Mouse (Mus musculus): Measurements from ENCODE around the gene Filip1l. TPM values are rescaled to one million over a fixed set of nuclear protein-coding genes. Genes with fewer than 3 reads are reported as not detected.

The Filip1l gene
- polyA plus RNA-seq, 1 experiment from 2014 or later: 6.6 TPM

- WGBS: 89% methylated on average over 8 of the region's 8 CpGs
- Histone ChIP-seq H3K36me3 (replicated peaks) (no peaks in the 10 kb centered on the region), H3K4me1 (no peaks in the 10 kb centered on the region), H3K4me3 (replicated peaks) (no peak overlapping the region), H3K9ac (no peak overlapping the region), H3K27me3 (no peaks in the 10 kb centered on the region), H3K27ac (no peak overlapping the region), H3K4me2 (no peak overlapping the region), H3K9me3 (no peaks in the 10 kb centered on the region)
- no peak for ATAC-seq (ENCODE audit: low FRiP score)
These were observed 23.9 kb upstream of the Filip1l start for GRCm38 (mm10) chr16:57329028-57329427.

DNA sequence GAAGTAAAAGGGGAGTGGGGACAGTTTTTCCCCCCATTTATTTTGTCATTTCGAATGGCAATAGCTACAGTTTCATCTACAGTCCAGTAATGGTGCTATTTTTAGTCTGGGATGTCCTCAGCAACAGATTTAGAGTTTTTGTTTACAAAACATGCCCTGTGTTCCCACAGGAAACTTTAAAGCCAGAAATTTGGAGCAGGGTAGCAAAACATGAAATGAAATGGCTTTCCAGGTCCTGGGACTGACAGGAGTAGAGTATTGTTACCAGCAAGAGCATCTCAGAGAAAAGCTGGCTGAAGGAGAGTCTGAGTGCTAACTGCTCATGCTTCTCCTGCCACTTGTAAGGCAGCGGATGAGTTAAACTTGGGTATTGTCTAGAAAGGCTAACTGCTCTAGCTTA, 22.8 kb upstream of the Filip1l start:
- 75% methylated on average over 2 of the region's 2 CpGs for WGBS
- no peak for ATAC-seq (ENCODE audit: low FRiP score)

DNA sequence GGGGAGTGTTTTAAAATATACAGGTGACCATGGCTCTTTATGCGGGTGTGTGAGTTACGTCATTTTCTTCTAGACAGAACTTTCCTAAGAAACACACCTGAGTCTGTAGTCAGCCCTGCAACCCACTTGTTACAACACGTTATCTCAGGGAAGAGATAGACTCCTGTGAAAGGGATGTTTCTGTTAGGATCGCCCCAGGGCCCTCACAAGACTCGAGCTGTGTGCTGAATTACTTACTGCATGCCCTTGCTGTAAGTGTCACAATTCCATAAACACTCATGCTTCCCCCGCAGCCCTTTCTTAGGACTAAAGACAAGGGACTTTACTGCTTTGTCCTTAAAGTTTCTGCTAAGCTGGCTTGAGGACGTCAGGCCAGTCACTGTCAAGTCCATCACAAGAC, 20.6 kb upstream of the Filip1l start:
- no peak overlapping the region for H3K4me2 ChIP-seq
- WGBS: 78% methylated on average over 7 of the region's 7 CpGs
- H3K4me3 ChIP-seq (replicated peaks): no peak overlapping the region
- H3K9me3 ChIP-seq: no peaks in the 10 kb centered on the region
- no peak overlapping the region for H3K9ac ChIP-seq
- ATAC-seq (ENCODE audit: low FRiP score): no peak
- H3K36me3 ChIP-seq (replicated peaks): no peaks in the 10 kb centered on the region
- H3K27ac ChIP-seq: no peak overlapping the region
- H3K27me3 ChIP-seq: no peaks in the 10 kb centered on the region
- H3K4me1 ChIP-seq: no peaks in the 10 kb centered on the region

More for the DNA sequence above, 22.8 kb upstream of the Filip1l start:
- Histone ChIP-seq H3K4me2 (no peak overlapping the region), H3K27me3 (no peaks in the 10 kb centered on the region), H3K9ac (no peak overlapping the region), H3K4me1 (no peaks in the 10 kb centered on the region), H3K36me3 (replicated peaks) (no peaks in the 10 kb centered on the region), H3K9me3 (no peaks in the 10 kb centered on the region), H3K4me3 (replicated peaks) (no peak overlapping the region), H3K27ac (no peak overlapping the region)

- H3K4me3 ChIP-seq (replicated peaks): no peak overlapping the region
- H3K9ac ChIP-seq: no peak overlapping the region
- no peaks in the 10 kb centered on the region for H3K9me3 ChIP-seq
- no peak overlapping the region for H3K4me2 ChIP-seq
- no peaks in the 10 kb centered on the region for H3K4me1 ChIP-seq
- H3K27ac ChIP-seq: no peak overlapping the region
- no peaks in the 10 kb centered on the region for H3K27me3 ChIP-seq
- no peak for ATAC-seq (ENCODE audit: low FRiP score)
- no peaks in the 10 kb centered on the region for H3K36me3 ChIP-seq (replicated peaks)
- 85% methylated on average over 11 of the region's 11 CpGs for WGBS
These were observed 16.0 kb upstream of the Filip1l start for GRCm38 (mm10) chr16:57336770-57337423.

- Histone ChIP-seq H3K27me3 (no peaks in the 10 kb centered on the region), H3K27ac (no peak overlapping the region), H3K36me3 (replicated peaks) (no peaks in the 10 kb centered on the region), H3K9ac (no peak overlapping the region), H3K4me3 (replicated peaks) (no peak overlapping the region), H3K9me3 (no peaks in the 10 kb centered on the region), H3K4me1 (no peaks in the 10 kb centered on the region), H3K4me2 (no peak overlapping the region)
- no peak for ATAC-seq (ENCODE audit: low FRiP score)
- WGBS: 83% methylated on average over 8 of the region's 8 CpGs
These were observed 12.9 kb upstream of the Filip1l start for GRCm38 (mm10) chr16:57339765-57340612.

- no peak overlapping the region for H3K4me3 ChIP-seq (replicated peaks)
- H3K4me1 ChIP-seq: no peaks in the 10 kb centered on the region
- ATAC-seq (ENCODE audit: low FRiP score): no peak
- H3K27me3 ChIP-seq: no peaks in the 10 kb centered on the region
- no peak overlapping the region for H3K4me2 ChIP-seq
- no peaks in the 10 kb centered on the region for H3K9me3 ChIP-seq
- no peaks in the 10 kb centered on the region for H3K36me3 ChIP-seq (replicated peaks)
- 62% methylated on average over 5 of the region's 5 CpGs for WGBS
- no peak overlapping the region for H3K27ac ChIP-seq
- H3K9ac ChIP-seq: no peak overlapping the region
These were observed 12.3 kb upstream of the Filip1l start for GRCm38 (mm10) chr16:57340613-57340898.

GRCm38 (mm10) chr16:57346258-57346657, 6.6 kb upstream of the Filip1l start:
- Histone ChIP-seq H3K9ac (no peak overlapping the region), H3K27ac (no peak overlapping the region), H3K36me3 (replicated peaks) (no peaks in the 10 kb centered on the region), H3K4me1 (no peaks in the 10 kb centered on the region; the same call in 1 of the 2 replicates), H3K9me3 (no peaks in the 10 kb centered on the region), H3K27me3 (no peaks in the 10 kb centered on the region), H3K4me2 (no peak overlapping the region), H3K4me3 (replicated peaks) (no peak overlapping the region)
- 67% methylated on average over 3 of the region's 3 CpGs for WGBS
- no peak for ATAC-seq (ENCODE audit: low FRiP score)

DNA sequence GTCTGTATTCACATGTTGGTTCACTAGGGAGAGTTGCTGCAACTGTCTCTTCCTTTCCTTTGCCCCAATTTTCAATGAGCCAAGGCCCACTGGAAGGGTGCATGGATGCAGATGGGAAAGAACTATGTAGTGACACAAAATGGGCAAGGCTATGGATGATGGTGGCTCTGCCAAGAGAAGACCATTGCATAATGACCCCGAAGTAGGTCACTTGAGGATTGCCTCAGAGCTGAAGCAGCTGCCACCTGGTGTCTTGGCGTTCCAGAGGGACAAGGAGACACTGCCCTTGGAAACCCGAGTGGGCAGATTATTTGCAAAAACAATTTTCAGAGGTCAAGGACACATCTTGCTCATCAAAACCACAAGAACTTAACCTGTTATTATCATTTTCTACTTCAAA, 3.9 kb upstream of the Filip1l start:
- H3K9ac ChIP-seq: no peak overlapping the region
- H3K27me3 ChIP-seq: no peaks in the 10 kb centered on the region
- no peak for ATAC-seq (ENCODE audit: low FRiP score)
- no peak overlapping the region for H3K27ac ChIP-seq
- no peak overlapping the region for H3K4me2 ChIP-seq
- peaks cover 19% of the 10 kb centered on the region for H3K4me1 ChIP-seq
- H3K9me3 ChIP-seq: no peaks in the 10 kb centered on the region
- WGBS: 93% methylated on average over 3 of the region's 3 CpGs
- H3K4me3 ChIP-seq (replicated peaks): no peak overlapping the region
- H3K36me3 ChIP-seq (replicated peaks): no peaks in the 10 kb centered on the region

- H3K4me2 ChIP-seq: no peak overlapping the region
- peaks cover 19% of the 10 kb centered on the region for H3K4me1 ChIP-seq
- H3K9me3 ChIP-seq: no peaks in the 10 kb centered on the region
- no peaks in the 10 kb centered on the region for H3K36me3 ChIP-seq (replicated peaks)
- H3K27me3 ChIP-seq: no peaks in the 10 kb centered on the region
- no peak overlapping the region for H3K9ac ChIP-seq
- no peak for ATAC-seq (ENCODE audit: low FRiP score)
- 61% methylated on average over 3 of the region's 3 CpGs for WGBS
- H3K27ac ChIP-seq: no peak overlapping the region
- H3K4me3 ChIP-seq (replicated peaks): no peak overlapping the region
These were observed 3.2 kb upstream of the Filip1l start for GRCm38 (mm10) chr16:57349689-57350088.

- H3K4me1 ChIP-seq: peaks cover 19% of the 10 kb centered on the region
- no peaks in the 10 kb centered on the region for H3K9me3 ChIP-seq
- no peaks in the 10 kb centered on the region for H3K27me3 ChIP-seq
- WGBS: 84% methylated on average over 11 of the region's 11 CpGs
- no peak overlapping the region for H3K4me2 ChIP-seq
- H3K36me3 ChIP-seq (replicated peaks): no peaks in the 10 kb centered on the region
- H3K9ac ChIP-seq: no peak overlapping the region
- H3K4me3 ChIP-seq (replicated peaks): no peak overlapping the region
- H3K27ac ChIP-seq: no peak overlapping the region
- ATAC-seq (ENCODE audit: low FRiP score): no peak
These were observed 351 bp downstream of the Filip1l start for GRCm38 (mm10) chr16:57353166-57353721.

DNA sequence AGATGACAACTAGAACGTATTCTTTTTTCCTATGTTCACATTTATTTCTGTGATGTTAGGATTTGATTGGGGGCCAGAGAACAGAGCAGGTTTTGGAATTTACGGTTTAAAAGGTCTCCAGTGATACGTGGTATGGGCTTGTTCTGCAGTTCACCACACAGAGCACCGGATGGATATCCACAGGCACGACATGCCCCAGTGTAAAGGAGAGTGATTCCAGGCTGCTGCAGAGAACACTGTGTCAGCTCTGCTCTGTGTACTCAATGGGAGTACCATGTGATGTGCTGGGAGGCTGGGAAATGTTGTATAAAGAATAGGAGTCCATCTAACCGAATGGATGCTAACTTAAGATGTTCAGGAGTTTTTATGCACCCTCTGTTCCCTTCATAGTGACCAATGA, 1.0 kb downstream of the Filip1l start:
- H3K9ac ChIP-seq: no peak overlapping the region
- WGBS: 81% methylated on average over 6 of the region's 6 CpGs
- ATAC-seq (ENCODE audit: low FRiP score): no peak

GRCm38 (mm10) chr16:57356454-57356853, 3.6 kb downstream of the Filip1l start:
- Histone ChIP-seq H3K27me3 (no peaks in the 10 kb centered on the region), H3K27ac (no peak overlapping the region), H3K36me3 (replicated peaks) (no peaks in the 10 kb centered on the region), H3K4me2 (no peak overlapping the region), H3K9ac (no peak overlapping the region), H3K4me3 (replicated peaks) (no peak overlapping the region), H3K4me1 (peaks cover 18% of the 10 kb centered on the region), H3K9me3 (no peaks in the 10 kb centered on the region)
- ATAC-seq (ENCODE audit: low FRiP score): no peak
- 64% methylated on average over 6 of the region's 6 CpGs for WGBS

More for the DNA sequence above, 1.0 kb downstream of the Filip1l start:
- no peak overlapping the region for H3K4me3 ChIP-seq (replicated peaks)
- H3K36me3 ChIP-seq (replicated peaks): no peaks in the 10 kb centered on the region
- peaks cover 19% of the 10 kb centered on the region for H3K4me1 ChIP-seq
- no peak overlapping the region for H3K4me2 ChIP-seq
- H3K9me3 ChIP-seq: no peaks in the 10 kb centered on the region
- no peak overlapping the region for H3K27ac ChIP-seq
- no peaks in the 10 kb centered on the region for H3K27me3 ChIP-seq

DNA sequence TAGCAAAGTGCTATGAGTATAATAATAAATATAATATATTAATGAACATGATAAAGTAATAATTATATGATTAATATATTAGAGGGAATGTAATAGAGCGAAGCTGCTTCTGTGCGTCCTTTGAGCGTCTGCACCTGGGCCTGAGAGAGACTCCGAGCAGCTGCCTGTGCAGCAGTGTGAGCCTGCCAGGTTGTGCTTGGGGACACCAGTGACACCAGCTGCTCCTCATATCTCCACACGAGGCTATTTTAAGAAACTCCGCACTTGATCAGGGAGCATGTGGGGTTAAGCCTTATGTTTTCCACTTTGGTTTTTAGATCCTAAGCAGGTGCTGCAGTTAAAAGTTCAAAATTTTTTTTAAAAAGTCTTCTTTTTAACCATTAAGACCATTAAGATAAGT, 4.1 kb downstream of the Filip1l start:
- no peaks in the 10 kb centered on the region for H3K36me3 ChIP-seq (replicated peaks)
- 84% methylated on average over 6 of the region's 6 CpGs for WGBS
- H3K27me3 ChIP-seq: no peaks in the 10 kb centered on the region
- H3K4me2 ChIP-seq: no peak overlapping the region
- H3K4me3 ChIP-seq (replicated peaks): no peak overlapping the region
- H3K9me3 ChIP-seq: no peaks in the 10 kb centered on the region
- no peak overlapping the region for H3K27ac ChIP-seq
- no peak for ATAC-seq (ENCODE audit: low FRiP score)
- H3K9ac ChIP-seq: no peak overlapping the region
- peaks cover 13% of the 10 kb centered on the region for H3K4me1 ChIP-seq
